Mouse (Mus musculus): ENCODE data around the gene Cyld. TPM values are rescaled to one million over a fixed set of nuclear protein-coding genes. Genes with fewer than 3 reads are reported as not detected.

The Cyld gene
- polyA plus RNA-seq, 1 experiment from 2014 or later = 13.2 TPM

GRCm38 (mm10) chr8:88680566-88680965, 16.3 kb upstream of the Cyld start:
- DNase-seq (ENCODE audit: low spot score) (no peak), ATAC-seq (replicated peaks; ENCODE audit: low FRiP score) (no peak)
- Histone ChIP-seq H3K4me3 (ENCODE audit: low read depth, low read length) (no peak overlapping the region), H3K27me3 (ENCODE audit: control insufficient read depth, insufficient read depth, low read length) (no peaks in the 10 kb centered on the region), H3K27ac (ENCODE audit: low read depth, low read length) (no peak overlapping the region), H3K9me3 (ENCODE audit: control insufficient read depth, low read length) (no peaks in the 10 kb centered on the region), H3K36me3 (ENCODE audit: control insufficient read depth, insufficient read depth, low read length) (no peaks in the 10 kb centered on the region), H3K9ac (ENCODE audit: low read length) (no peak overlapping the region), H3K4me1 (replicated peaks; ENCODE audit: control insufficient read depth, insufficient read depth, low read length) (no peaks in the 10 kb centered on the region), H3K4me2 (ENCODE audit: low read depth, low read length, severe bottlenecking) (no peak overlapping the region)
- WGBS = 92% methylated on average over 2 of the region's 2 CpGs

DNA sequence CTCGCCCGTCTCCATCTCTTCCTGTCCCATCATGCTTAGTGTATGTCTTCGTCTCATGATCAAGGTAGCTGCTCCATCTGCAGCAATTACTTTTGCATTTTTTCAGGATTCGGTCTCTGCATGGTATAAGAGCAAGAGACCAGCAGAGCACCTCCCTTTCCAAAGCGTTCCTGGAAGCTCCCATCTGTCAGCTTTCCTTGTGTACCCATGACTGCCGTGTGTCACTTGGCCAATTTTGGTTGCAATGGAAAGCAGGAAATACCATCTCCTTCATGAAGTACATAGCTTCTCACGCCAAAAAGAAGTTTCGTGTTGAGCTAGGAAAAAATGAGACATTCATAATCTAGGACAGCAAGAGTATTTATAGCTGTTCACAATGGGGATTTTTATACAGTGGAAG, 15.8 kb upstream of the Cyld start:
- no peak for ATAC-seq (replicated peaks; ENCODE audit: low FRiP score)
- H3K27ac ChIP-seq (ENCODE audit: low read depth, low read length) = no peak overlapping the region
- WGBS = 93% methylated on average over 8 of the region's 8 CpGs
- no peaks in the 10 kb centered on the region for H3K4me1 ChIP-seq (replicated peaks; ENCODE audit: control insufficient read depth, insufficient read depth, low read length)
- H3K4me3 ChIP-seq (ENCODE audit: low read depth, low read length) = no peak overlapping the region
- no peaks in the 10 kb centered on the region for H3K27me3 ChIP-seq (ENCODE audit: control insufficient read depth, insufficient read depth, low read length)
- H3K9ac ChIP-seq (ENCODE audit: low read length) = no peak overlapping the region
- DNase-seq (ENCODE audit: low spot score) = no peak
- no peaks in the 10 kb centered on the region for H3K36me3 ChIP-seq (ENCODE audit: control insufficient read depth, insufficient read depth, low read length)
- H3K9me3 ChIP-seq (ENCODE audit: control insufficient read depth, low read length) = no peaks in the 10 kb centered on the region
- no peak overlapping the region for H3K4me2 ChIP-seq (ENCODE audit: low read depth, low read length, severe bottlenecking)

DNA sequence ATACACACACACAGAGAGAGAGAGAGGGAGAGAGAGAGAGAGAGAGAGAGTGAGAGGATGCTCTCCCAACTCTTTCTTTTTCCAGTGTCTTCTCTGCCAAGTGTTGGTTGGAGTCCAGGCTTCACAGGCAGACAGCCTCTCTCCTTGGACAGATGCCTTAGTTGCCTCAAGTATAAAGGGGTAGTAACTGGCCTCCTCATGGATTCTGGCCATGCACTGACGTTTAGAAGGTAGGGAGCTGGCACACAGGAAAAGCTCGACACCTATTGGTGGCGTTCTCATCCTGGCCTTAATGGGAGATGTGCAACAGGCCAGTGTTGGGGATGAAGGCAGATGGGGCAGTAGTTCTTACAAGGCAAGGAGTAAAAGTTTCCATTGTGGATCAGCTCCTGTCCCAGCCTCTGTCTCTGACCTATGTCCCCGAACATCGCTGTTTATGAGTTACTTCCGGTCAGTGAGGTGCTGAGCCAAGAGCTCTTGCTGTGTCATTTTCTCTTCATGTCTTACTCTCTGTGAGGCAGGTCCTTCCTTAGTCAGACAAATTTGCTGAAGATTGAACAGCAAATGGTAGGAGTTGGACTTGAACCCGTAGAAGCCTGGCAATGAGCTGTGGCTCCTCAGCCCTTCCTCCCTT, 13.1 kb upstream of the Cyld start:
- Histone ChIP-seq H3K4me1 (replicated peaks; ENCODE audit: control insufficient read depth, insufficient read depth, low read length) (no peaks in the 10 kb centered on the region), H3K36me3 (ENCODE audit: control insufficient read depth, insufficient read depth, low read length) (no peaks in the 10 kb centered on the region), H3K27me3 (ENCODE audit: control insufficient read depth, insufficient read depth, low read length) (no peaks in the 10 kb centered on the region), H3K9ac (ENCODE audit: low read length) (no peak overlapping the region), H3K4me3 (ENCODE audit: low read depth, low read length) (no peak overlapping the region), H3K4me2 (ENCODE audit: low read depth, low read length, severe bottlenecking) (no peak overlapping the region), H3K27ac (ENCODE audit: low read depth, low read length) (no peak overlapping the region), H3K9me3 (ENCODE audit: control insufficient read depth, low read length) (no peaks in the 10 kb centered on the region)
- no peak for DNase-seq (ENCODE audit: low spot score)
- ATAC-seq (replicated peaks; ENCODE audit: low FRiP score) = no peak
- 95% methylated on average over 7 of the region's 7 CpGs for WGBS

- no peak overlapping the region for H3K4me3 ChIP-seq (ENCODE audit: low read depth, low read length)
- no peaks in the 10 kb centered on the region for H3K9me3 ChIP-seq (ENCODE audit: control insufficient read depth, low read length)
- H3K36me3 ChIP-seq (ENCODE audit: control insufficient read depth, insufficient read depth, low read length) = no peaks in the 10 kb centered on the region
- 74% methylated on average over 9 of the region's 9 CpGs for WGBS
- no peaks in the 10 kb centered on the region for H3K4me1 ChIP-seq (replicated peaks; ENCODE audit: control insufficient read depth, insufficient read depth, low read length)
- ATAC-seq (replicated peaks; ENCODE audit: low FRiP score) (no peak), DNase-seq (ENCODE audit: low spot score) (no peak)
- no peak overlapping the region for H3K27ac ChIP-seq (ENCODE audit: low read depth, low read length)
- no peak overlapping the region for H3K4me2 ChIP-seq (ENCODE audit: low read depth, low read length, severe bottlenecking)
- H3K9ac ChIP-seq (ENCODE audit: low read length) = no peak overlapping the region
- H3K27me3 ChIP-seq (ENCODE audit: control insufficient read depth, insufficient read depth, low read length) = no peaks in the 10 kb centered on the region
Measured at GRCm38 (mm10) chr8:88686226-88686905, 10.5 kb upstream of the Cyld start.

- ATAC-seq (replicated peaks; ENCODE audit: low FRiP score) = no peak
- H3K27ac ChIP-seq (ENCODE audit: low read depth, low read length) = no peak overlapping the region
- H3K36me3 ChIP-seq (ENCODE audit: control insufficient read depth, insufficient read depth, low read length) = no peaks in the 10 kb centered on the region
- H3K27me3 ChIP-seq (ENCODE audit: control insufficient read depth, insufficient read depth, low read length) = no peaks in the 10 kb centered on the region
- no peaks in the 10 kb centered on the region for H3K9me3 ChIP-seq (ENCODE audit: control insufficient read depth, low read length)
- WGBS = 87% methylated on average over 8 of the region's 8 CpGs
- H3K9ac ChIP-seq (ENCODE audit: low read length) = no peak overlapping the region
- no peaks in the 10 kb centered on the region for H3K4me1 ChIP-seq (replicated peaks; ENCODE audit: control insufficient read depth, insufficient read depth, low read length)
- no peak overlapping the region for H3K4me3 ChIP-seq (ENCODE audit: low read depth, low read length)
- no peak overlapping the region for H3K4me2 ChIP-seq (ENCODE audit: low read depth, low read length, severe bottlenecking)
- no peak for DNase-seq (ENCODE audit: low spot score)
Measured at GRCm38 (mm10) chr8:88686906-88687235, 10.0 kb upstream of the Cyld start.

GRCm38 (mm10) chr8:88689151-88689550, 7.7 kb upstream of the Cyld start:
- ATAC-seq (replicated peaks; ENCODE audit: low FRiP score) (no peak), DNase-seq (ENCODE audit: low spot score) (no peak)
- no peaks in the 10 kb centered on the region for H3K36me3 ChIP-seq (ENCODE audit: control insufficient read depth, insufficient read depth, low read length)
- 83% methylated on average over 6 of the region's 6 CpGs for WGBS
- H3K4me2 ChIP-seq (ENCODE audit: low read depth, low read length, severe bottlenecking) = no peak overlapping the region
- no peak overlapping the region for H3K4me3 ChIP-seq (ENCODE audit: low read depth, low read length)
- H3K27me3 ChIP-seq (ENCODE audit: control insufficient read depth, insufficient read depth, low read length) = no peaks in the 10 kb centered on the region
- H3K9me3 ChIP-seq (ENCODE audit: control insufficient read depth, low read length) = no peaks in the 10 kb centered on the region
- no peak overlapping the region for H3K9ac ChIP-seq (ENCODE audit: low read length)
- no peak overlapping the region for H3K27ac ChIP-seq (ENCODE audit: low read depth, low read length)
- no peaks in the 10 kb centered on the region for H3K4me1 ChIP-seq (replicated peaks; ENCODE audit: control insufficient read depth, insufficient read depth, low read length)

GRCm38 (mm10) chr8:88689891-88690290, 6.9 kb upstream of the Cyld start:
- WGBS = 85% methylated on average over 6 of the region's 6 CpGs
- Histone ChIP-seq H3K9me3 (ENCODE audit: control insufficient read depth, low read length) (no peaks in the 10 kb centered on the region), H3K4me2 (ENCODE audit: low read depth, low read length, severe bottlenecking) (no peak overlapping the region), H3K27ac (ENCODE audit: low read depth, low read length) (no peak overlapping the region), H3K27me3 (ENCODE audit: control insufficient read depth, insufficient read depth, low read length) (no peaks in the 10 kb centered on the region), H3K4me1 (replicated peaks; ENCODE audit: control insufficient read depth, insufficient read depth, low read length) (no peaks in the 10 kb centered on the region), H3K4me3 (ENCODE audit: low read depth, low read length) (no peak overlapping the region), H3K36me3 (ENCODE audit: control insufficient read depth, insufficient read depth, low read length) (no peaks in the 10 kb centered on the region), H3K9ac (ENCODE audit: low read length) (no peak overlapping the region)
- DNase-seq (ENCODE audit: low spot score) = no peak
- ATAC-seq (replicated peaks; ENCODE audit: low FRiP score) = no peak

DNA sequence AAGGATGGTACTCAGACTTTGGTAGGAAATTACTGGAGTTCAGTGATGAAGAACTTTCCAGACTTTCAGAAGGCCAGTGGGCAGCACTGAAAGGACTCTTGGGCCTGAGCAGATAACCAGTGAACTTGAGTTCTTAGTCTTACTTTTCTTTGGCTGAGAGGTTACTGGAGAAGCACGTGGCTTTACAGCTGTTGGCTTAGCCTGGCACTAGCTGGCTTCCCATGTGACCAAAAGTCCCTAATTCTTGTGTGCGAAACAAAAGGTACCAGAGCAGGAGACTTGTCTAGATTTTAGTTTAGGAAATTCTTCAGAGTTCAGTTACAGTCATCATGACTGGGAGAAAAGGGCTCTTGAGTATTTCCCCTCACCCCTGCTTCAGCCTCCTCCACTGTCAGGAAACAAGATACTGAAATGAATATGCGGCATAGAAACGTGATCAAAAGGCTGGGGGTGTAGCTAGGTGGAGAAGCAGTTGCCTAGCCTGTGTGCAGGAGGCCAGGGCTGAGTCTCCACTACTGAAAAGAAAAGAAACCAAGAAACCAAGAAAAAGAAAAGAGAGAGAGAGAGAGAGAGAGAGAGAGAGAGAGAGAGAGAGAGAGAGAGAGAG, 5.4 kb upstream of the Cyld start:
- Histone ChIP-seq H3K27ac (ENCODE audit: low read depth, low read length) (no peak overlapping the region), H3K27me3 (ENCODE audit: control insufficient read depth, insufficient read depth, low read length) (no peaks in the 10 kb centered on the region), H3K4me2 (ENCODE audit: low read depth, low read length, severe bottlenecking) (no peak overlapping the region), H3K4me3 (ENCODE audit: low read depth, low read length) (no peak overlapping the region), H3K9ac (ENCODE audit: low read length) (no peak overlapping the region), H3K36me3 (ENCODE audit: control insufficient read depth, insufficient read depth, low read length) (no peaks in the 10 kb centered on the region), H3K4me1 (replicated peaks; ENCODE audit: control insufficient read depth, insufficient read depth, low read length) (no peaks in the 10 kb centered on the region), H3K9me3 (ENCODE audit: control insufficient read depth, low read length) (no peaks in the 10 kb centered on the region)
- no peak for ATAC-seq (replicated peaks; ENCODE audit: low FRiP score)
- WGBS = 67% methylated on average over 4 of the region's 4 CpGs
- no peak for DNase-seq (ENCODE audit: low spot score)

- no peak overlapping the region for H3K4me3 ChIP-seq (ENCODE audit: low read depth, low read length)
- no peak overlapping the region for H3K9ac ChIP-seq (ENCODE audit: low read length)
- H3K27ac ChIP-seq (ENCODE audit: low read depth, low read length) = no peak overlapping the region
- no peaks in the 10 kb centered on the region for H3K36me3 ChIP-seq (ENCODE audit: control insufficient read depth, insufficient read depth, low read length)
- H3K9me3 ChIP-seq (ENCODE audit: control insufficient read depth, low read length) = no peaks in the 10 kb centered on the region
- no peak overlapping the region for H3K4me2 ChIP-seq (ENCODE audit: low read depth, low read length, severe bottlenecking)
- DNase-seq (ENCODE audit: low spot score) (no peak), ATAC-seq (replicated peaks; ENCODE audit: low FRiP score) (no peak)
- WGBS = 59% methylated on average over 7 of the region's 7 CpGs
- H3K27me3 ChIP-seq (ENCODE audit: control insufficient read depth, insufficient read depth, low read length) = no peaks in the 10 kb centered on the region
- no peaks in the 10 kb centered on the region for H3K4me1 ChIP-seq (replicated peaks; ENCODE audit: control insufficient read depth, insufficient read depth, low read length)
Measured at GRCm38 (mm10) chr8:88691961-88692360, 4.9 kb upstream of the Cyld start.

Data from forebrain, embryonic 11.5 days (tissue).